Mouse (Mus musculus) C2C12 (cell line): ENCODE results near the gene Degs1. TPM values are rescaled to one million over a fixed set of nuclear protein-coding genes. Genes with fewer than 3 reads are reported as not detected.

ENCODE experiments used
- H3K27me3 ChIP-seq: one replicate; pipeline ENCODE4 v1.6.1; 2011; ENCODE audit not compliant: control insufficient read depth, insufficient read depth, insufficient read length
- H3K36me3 ChIP-seq: one replicate; pipeline ENCODE4 v1.6.1; 2011; ENCODE audit not compliant: control insufficient read depth, insufficient read depth
- H3K4me3 ChIP-seq: one replicate; pipeline ENCODE4 v1.5.1; 2011; ENCODE audit warnings: mild to moderate bottlenecking, control low read depth; ENCODE audit not compliant: poor library complexity, insufficient read depth, severe bottlenecking
- H3K79me2 ChIP-seq: one replicate; pipeline ENCODE4 v1.6.1; 2011; ENCODE audit not compliant: control insufficient read depth, insufficient read depth
- H3K79me3 ChIP-seq: one replicate; pipeline ENCODE4 v1.6.1; 2011; ENCODE audit warnings: low read depth, control low read depth
- H3ac ChIP-seq: one replicate; pipeline ENCODE3; 2011; ENCODE audit warnings: low read depth; ENCODE audit not compliant: control insufficient read depth, insufficient read length
- CEBPB ChIP-seq: IDR thresholded peaks from one replicate; pipeline ENCODE4 v1.6.1; 2011; ENCODE audit warnings: low read depth, mild to moderate bottlenecking, control low read depth, moderate library complexity
- CTCF ChIP-seq: IDR thresholded peaks from one replicate; pipeline ENCODE4 v1.5.1; 2011; ENCODE audit not compliant: control insufficient read depth, insufficient read depth, insufficient read length
- FOSL1 ChIP-seq: IDR thresholded peaks from one replicate; pipeline ENCODE4 v1.8.0; 2011; ENCODE audit warnings: mild to moderate bottlenecking, low read length; ENCODE audit not compliant: poor library complexity, insufficient read depth, severe bottlenecking
- MAX ChIP-seq: IDR thresholded peaks from one replicate; pipeline ENCODE4 v1.6.1; 2011; ENCODE audit warnings: mild to moderate bottlenecking, control low read depth
- MYOD1 ChIP-seq: IDR thresholded peaks from one replicate; pipeline ENCODE4 v1.6.1; 2011; ENCODE audit warnings: low read depth; ENCODE audit not compliant: control insufficient read depth, insufficient read length
- MYOG ChIP-seq: IDR thresholded peaks from one replicate; pipeline ENCODE4 v1.6.1; 2011; ENCODE audit not compliant: control insufficient read depth, insufficient read length; ENCODE audit errors: extremely low read depth
- USF1 ChIP-seq: IDR thresholded peaks from one replicate; pipeline ENCODE4 v1.6.1; 2011; ENCODE audit warnings: low read depth, mild to moderate bottlenecking, control low read depth, moderate library complexity
- polyA plus RNA-seq: library from polyadenylated mRNA; unstranded; fragments of >200 nt; fragmentation: generic; extraction: Trizol; gene quantifications from one replicate; pipeline ENCODE4 v1.2.1, GENCODE M21; 2012; ENCODE audit warnings: missing spikeins

The Degs1 gene
- polyA plus RNA-seq, 1 experiment = 121 TPM

DNA sequence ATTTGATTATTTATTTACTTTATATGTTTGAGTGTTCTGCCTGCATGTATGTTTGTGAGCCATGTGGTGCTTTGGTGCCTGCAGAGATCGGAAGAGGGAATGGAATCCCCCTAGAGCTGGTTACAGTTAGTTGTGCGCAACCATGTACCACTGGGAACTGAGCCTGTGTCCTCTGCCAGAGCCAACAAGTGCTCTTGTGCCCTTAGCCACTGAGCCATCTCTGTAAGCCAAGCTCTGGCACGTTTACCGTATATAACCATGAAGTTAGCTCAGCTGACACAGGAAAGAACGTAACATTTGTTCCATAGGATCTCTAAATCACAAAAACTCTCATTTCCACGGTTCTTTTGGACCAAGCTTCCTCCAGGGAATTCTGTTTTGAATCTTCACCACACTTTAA, 2.6 kb downstream of the Degs1 start:
- TF ChIP-seq CEBPB = no peak
- no peak for TF ChIP-seq FOSL1
- no peak for TF ChIP-seq MAX
- no peak overlapping the region for H3ac ChIP-seq
- H3K4me3 ChIP-seq = no peak overlapping the region

DNA sequence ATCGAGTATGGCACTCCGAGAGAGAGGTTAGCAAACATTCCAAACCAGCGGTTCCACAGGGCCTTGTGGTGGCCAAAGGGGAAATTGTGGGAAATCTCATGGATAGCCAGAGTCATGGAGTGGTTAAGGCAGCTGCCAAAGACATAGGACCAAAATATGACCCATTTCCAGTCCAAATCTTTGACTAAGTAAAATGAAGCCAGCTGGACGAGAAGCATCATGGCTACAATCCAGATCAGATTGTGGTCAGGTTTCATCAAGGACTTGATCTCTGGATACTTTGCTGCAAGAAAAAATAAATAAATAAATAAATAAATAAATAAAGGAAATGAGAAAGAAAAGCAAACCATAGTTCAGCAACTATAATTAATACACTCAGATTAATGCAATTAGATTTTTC, 3.2 kb downstream of the Degs1 start:
- peaks cover 54% of the 10 kb centered on the region for H3K36me3 ChIP-seq
- H3ac ChIP-seq = no peak overlapping the region
- H3K27me3 ChIP-seq = no peaks in the 10 kb centered on the region
- H3K4me3 ChIP-seq = no peak overlapping the region
- peaks cover 61% of the 10 kb centered on the region for H3K79me2 ChIP-seq
- peaks cover 37% of the 10 kb centered on the region for H3K79me3 ChIP-seq
- no peak for TF ChIP-seq FOSL1
- TF ChIP-seq MYOG = no peak
- TF ChIP-seq USF1 = no peak
- TF ChIP-seq MYOD1 = no peak

More for the DNA sequence above, 2.6 kb downstream of the Degs1 start:
- Histone ChIP-seq H3K79me3 (peaks cover 37% of the 10 kb centered on the region), H3K79me2 (peaks cover 61% of the 10 kb centered on the region), H3K36me3 (peaks cover 52% of the 10 kb centered on the region), H3K27me3 (no peaks in the 10 kb centered on the region)

GRCm38 (mm10) chr1:182275109-182275508, 7.5 kb downstream of the Degs1 start:
- Histone ChIP-seq H3ac (no peak overlapping the region), H3K79me2 (peaks cover 37% of the 10 kb centered on the region), H3K36me3 (peaks cover 58% of the 10 kb centered on the region), H3K79me3 (peaks cover 20% of the 10 kb centered on the region), H3K27me3 (no peaks in the 10 kb centered on the region), H3K4me3 (no peak overlapping the region)
- no peak for TF ChIP-seq MYOD1

GRCm38 (mm10) chr1:182271632-182272031, 11.0 kb downstream of the Degs1 start:
- peaks cover 24% of the 10 kb centered on the region for H3K36me3 ChIP-seq
- H3K79me3 ChIP-seq = no peaks in the 10 kb centered on the region
- no peak overlapping the region for H3K4me3 ChIP-seq
- H3ac ChIP-seq = no peak overlapping the region
- H3K79me2 ChIP-seq = peaks cover 2% of the 10 kb centered on the region
- no peak for TF ChIP-seq MAX
- no peak for TF ChIP-seq CTCF
- TF ChIP-seq USF1 = no peak
- TF ChIP-seq MYOD1 = no peak
- no peaks in the 10 kb centered on the region for H3K27me3 ChIP-seq

GRCm38 (mm10) chr1:182271130-182271529, 11.5 kb downstream of the Degs1 start:
- Histone ChIP-seq H3K79me2 (no peaks in the 10 kb centered on the region), H3K79me3 (no peaks in the 10 kb centered on the region), H3K4me3 (no peak overlapping the region), H3ac (no peak overlapping the region), H3K27me3 (no peaks in the 10 kb centered on the region), H3K36me3 (peaks cover 19% of the 10 kb centered on the region)
- TF ChIP-seq MAX (no peak), CTCF (no peak), USF1 (no peak), MYOG (no peak), MYOD1 (no peak), FOSL1 (no peak), CEBPB (no peak)

- H3K4me3 ChIP-seq = no peak overlapping the region
- no peaks in the 10 kb centered on the region for H3K79me3 ChIP-seq
- H3ac ChIP-seq = no peak overlapping the region
- no peaks in the 10 kb centered on the region for H3K27me3 ChIP-seq
- H3K79me2 ChIP-seq = no peaks in the 10 kb centered on the region
- no peak for TF ChIP-seq CTCF
- TF ChIP-seq MAX = no peak
- TF ChIP-seq MYOG = no peak
- no peak for TF ChIP-seq CEBPB
- no peak for TF ChIP-seq MYOD1
- no peak for TF ChIP-seq USF1
- no peaks in the 10 kb centered on the region for H3K36me3 ChIP-seq
These were observed 14.3 kb downstream of the Degs1 start for GRCm38 (mm10) chr1:182268317-182268716.

GRCm38 (mm10) chr1:182266028-182266525, 16.5 kb downstream of the Degs1 start:
- Histone ChIP-seq H3K4me3 (no peak overlapping the region), H3ac (no peak overlapping the region), H3K27me3 (no peaks in the 10 kb centered on the region), H3K36me3 (no peaks in the 10 kb centered on the region), H3K79me3 (no peaks in the 10 kb centered on the region), H3K79me2 (no peaks in the 10 kb centered on the region)
- TF ChIP-seq USF1 (no peak), MYOD1 (no peak), MAX (no peak), CTCF (no peak), CEBPB (no peak), FOSL1 (no peak), MYOG (no peak)
